ENCODE assay signal across 8 mouse cellular contexts in the genomic region with DNA sequence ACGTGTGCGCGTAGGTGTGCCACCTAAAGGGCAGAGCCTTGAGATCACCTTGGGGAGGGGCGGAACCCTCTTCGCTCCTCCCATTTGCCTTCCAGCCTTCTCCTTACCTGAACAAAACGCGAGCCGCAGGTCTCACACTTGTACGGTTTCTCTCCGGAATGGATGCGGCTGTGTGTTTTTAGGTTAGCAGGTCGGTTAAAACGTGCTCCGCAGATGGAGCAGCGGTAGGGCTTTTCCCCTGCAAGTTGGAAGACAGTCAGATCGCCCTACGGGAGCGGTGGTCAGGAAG. TPM values are rescaled to one million over a fixed set of nuclear protein-coding genes. Genes with fewer than 3 reads are reported as not detected.
DNase-seq lines count a peak whose midpoint lies in the region; ATAC-seq and TF ChIP-seq lines count a peak whose summit lies in the region.

No protein-coding gene starts in this region.

- H3K9ac ChIP-seq in hindbrain, embryonic 11.5 days (ENCODE audit: low read depth, low read length): no peak overlapping the region; the same call in 1 of the 2 replicates
- peak overlapping the region; percentile 12; the same call in 1 of the 2 replicates for H3K9ac ChIP-seq in liver, embryonic 14.5 days (replicated peaks)
- H3K9ac ChIP-seq in stomach, embryonic 16.5 days (ENCODE audit: low read length): peak overlapping the region; percentile 60

- ATAC-seq in hindbrain, embryonic 11.5 days (ENCODE audit: low FRiP score): no peak
- ATAC-seq in liver, embryonic 14.5 days (ENCODE audit: insufficient read depth): no peak
- 0 out of 2 replicates have a peak, but pooled peaks have one; percentile 9 for ATAC-seq in stomach, embryonic 16.5 days (ENCODE audit: insufficient read depth, low FRiP score)

- no peak for TF ChIP-seq POLR2A in thymus, adult 2 months (IDR thresholded peaks at IDR 0.05; ENCODE audit: control insufficient read depth, extremely low read depth, insufficient read depth, low read length, poor library complexity)

- peak overlapping the region; percentile 10 for H3K4me3 ChIP-seq in hindbrain, embryonic 11.5 days (ENCODE audit: low read depth, low read length)
- peak overlapping the region; percentile 21; a peak in 3 of 4 replicates for H3K4me3 ChIP-seq in liver, embryonic 14.5 days (ENCODE audit: insufficient read depth in 1 of 2, low read depth in 2 of 2, low read length in 2 of 2)
- peak overlapping the region; percentile 40 for H3K4me3 ChIP-seq in stomach, embryonic 16.5 days (replicated peaks; ENCODE audit: low read length)
- no peak overlapping the region for H3K4me3 ChIP-seq in thymus, adult 2 months (ENCODE audit: control insufficient read depth, insufficient read depth, low read length)

- intact Hi-C loops in left cerebral cortex, postnatal 25 days (cut with DNase I): no loop called here

- TF ChIP-seq EP300 in liver, embryonic 14.5 days (IDR thresholded peaks at IDR 0.05; ENCODE audit: low read depth): no peak

- H3K9me3 ChIP-seq in hindbrain, embryonic 11.5 days (ENCODE audit: control insufficient read depth, low read length): no peaks in the 10 kb centered on the region
- no peaks in the 10 kb centered on the region for H3K9me3 ChIP-seq in liver, embryonic 14.5 days (ENCODE audit: control insufficient read depth, low read length)
- H3K9me3 ChIP-seq in stomach, embryonic 16.5 days (replicated peaks; ENCODE audit: control insufficient read depth, low read length): no peaks in the 10 kb centered on the region

- 6% methylated on average over 18 of the region's 18 CpGs for WGBS in hindbrain, embryonic 11.5 days
- WGBS in liver, embryonic 14.5 days (ENCODE audit: insufficient replicate concordance): 31% methylated on average over 18 of the region's 18 CpGs
- 14% methylated on average over 18 of the region's 18 CpGs for WGBS in stomach, embryonic 16.5 days
- 81% methylated on average over 18 of the region's 18 CpGs for WGBS in thymus, adult 2 months

- DNase-seq in retina, postnatal 1 day: peak; percentile 12
- DNase-seq in retina, embryonic 14.5 days (ENCODE audit: low spot score): no peak
- DNase-seq in hindbrain, embryonic 11.5 days (ENCODE audit: low spot score): peak; percentile 28
- DNase-seq in liver, embryonic 14.5 days (ENCODE audit: low read depth in 3 of 3, low spot score in 3 of 3): no peak
- DNase-seq in thymus, adult 2 months: no peak
- no peak for DNase-seq in left cerebral cortex, postnatal 25 days (ENCODE audit: low spot score in 2 of 2)
- no peak for DNase-seq in MN1 (ENCODE audit: low spot score)

- 0 out of 2 replicates have a peak overlapping the region, but pooled peaks have one; percentile 9 for H3K4me2 ChIP-seq in hindbrain, embryonic 11.5 days (replicated peaks; ENCODE audit: low read depth, low read length)
- peak overlapping the region; percentile 53 for H3K4me2 ChIP-seq in liver, embryonic 14.5 days (ENCODE audit: low read depth)
- H3K4me2 ChIP-seq in stomach, embryonic 16.5 days (ENCODE audit: low read depth, low read length): peak overlapping the region; percentile 55

- no peaks in the 10 kb centered on the region for H3K36me3 ChIP-seq in hindbrain, embryonic 11.5 days (ENCODE audit: control insufficient read depth, insufficient read depth, low read length)
- no peaks in the 10 kb centered on the region for H3K36me3 ChIP-seq in liver, embryonic 14.5 days (replicated peaks; ENCODE audit: control insufficient read depth, insufficient read depth, low read depth)
- no peaks in the 10 kb centered on the region for H3K36me3 ChIP-seq in stomach, embryonic 16.5 days (ENCODE audit: control insufficient read depth, insufficient read depth, low read length)
- no peaks in the 10 kb centered on the region for H3K36me3 ChIP-seq in thymus, adult 2 months (ENCODE audit: control insufficient read depth, insufficient read depth, low read length)

- peaks cover 51% of the 10 kb centered on the region for H3K27me3 ChIP-seq in hindbrain, embryonic 11.5 days (ENCODE audit: control insufficient read depth, insufficient read depth, low read length)
- peaks cover 20% of the 10 kb centered on the region for H3K27me3 ChIP-seq in liver, embryonic 14.5 days (ENCODE audit: control insufficient read depth, insufficient read depth, low read length)
- peaks cover 19% of the 10 kb centered on the region; the same call in 1 of the 2 replicates for H3K27me3 ChIP-seq in stomach, embryonic 16.5 days (ENCODE audit: control insufficient read depth, insufficient read depth, low read length)
- H3K27me3 ChIP-seq in thymus, adult 2 months (ENCODE audit: control insufficient read depth, insufficient read depth, low read length): peaks cover 6% of the 10 kb centered on the region; the same call in 1 of the 2 replicates

- no peak overlapping the region for H3K27ac ChIP-seq in hindbrain, embryonic 11.5 days (ENCODE audit: low read depth, low read length)
- H3K27ac ChIP-seq in liver, embryonic 14.5 days: no peak overlapping the region; the same call in 1 of the 2 replicates
- H3K27ac ChIP-seq in stomach, embryonic 16.5 days (ENCODE audit: low read length): peak overlapping the region; percentile 43; the same call in 1 of the 2 replicates
- no peak overlapping the region for H3K27ac ChIP-seq in thymus, adult 2 months (ENCODE audit: control insufficient read depth, insufficient read depth, low read length)

- peaks cover 7% of the 10 kb centered on the region; the same call in 1 of the 2 replicates for H3K4me1 ChIP-seq in hindbrain, embryonic 11.5 days (replicated peaks; ENCODE audit: control insufficient read depth, insufficient read depth, low read length)
- H3K4me1 ChIP-seq in liver, embryonic 14.5 days (replicated peaks; ENCODE audit: control insufficient read depth in 2 of 2, insufficient read depth in 2 of 2, low read length in 1 of 2): peaks cover 43 to 47% of the 10 kb centered on the region in 2 experiments
- H3K4me1 ChIP-seq in stomach, embryonic 16.5 days (ENCODE audit: control insufficient read depth, insufficient read depth, low read length): peaks cover 27% of the 10 kb centered on the region
- H3K4me1 ChIP-seq in thymus, adult 2 months (replicated peaks; ENCODE audit: control insufficient read depth, insufficient read depth, low read length): peaks cover 27% of the 10 kb centered on the region

- no peak for TF ChIP-seq CTCF in liver, embryonic 14.5 days (IDR thresholded peaks at IDR 0.05; ENCODE audit: low read depth)
- no peak for TF ChIP-seq CTCF in thymus, adult 2 months (IDR thresholded peaks at IDR 0.05; ENCODE audit: borderline replicate concordance, control insufficient read depth, extremely low read depth, insufficient read depth, low read length, poor library complexity)

RNA-seq across cellular contexts. Expression of a gene that starts 3.1 kb away (rescaled TPM):
- 5.0 and 5.9 TPM in 2 replicates for polyA plus RNA-seq in hindbrain, embryonic 11.5 days (2014; fragmentation: Nextera tagmentation; extraction: Ambion mirVana)
- 1.0 TPM in 2 replicates for polyA plus RNA-seq in liver, embryonic 14.5 days (2012; rRNA removed)
- 1.0 and 2.5 TPM in 2 replicates for polyA plus RNA-seq in liver, embryonic 14.5 days (2014; fragmentation: Nextera tagmentation; extraction: Ambion mirVana)
- 12.1 and 13.9 TPM in 2 replicates for polyA plus RNA-seq in stomach, embryonic 16.5 days (2015; fragmentation: Nextera tagmentation; extraction: Ambion mirVana)
- polyA plus RNA-seq in thymus, adult 2 months (2012; rRNA removed): 0.97 and 1.6 TPM in 2 replicates
- 1 to 10 TPM; 1.7 to 2.2 TPM for total RNA-seq in left cerebral cortex, postnatal 25 days (2021)

RNA-seq across cellular contexts. Expression of a gene that starts 5.7 kb away (rescaled TPM):
- polyA plus RNA-seq in hindbrain, embryonic 11.5 days (2014; fragmentation: Nextera tagmentation; extraction: Ambion mirVana): 10.9 and 14.3 TPM in 2 replicates
- polyA plus RNA-seq in liver, embryonic 14.5 days (2012; rRNA removed): 2.9 and 3.2 TPM in 2 replicates
- polyA plus RNA-seq in liver, embryonic 14.5 days (2014; fragmentation: Nextera tagmentation; extraction: Ambion mirVana): 3.8 and 4.4 TPM in 2 replicates
- polyA plus RNA-seq in stomach, embryonic 16.5 days (2015; fragmentation: Nextera tagmentation; extraction: Ambion mirVana): 9.4 and 10.5 TPM in 2 replicates
- polyA plus RNA-seq in thymus, adult 2 months (2012; rRNA removed): 2.9 and 6.1 TPM in 2 replicates
- 1 to 10 TPM; 7.0 to 8.3 TPM for total RNA-seq in left cerebral cortex, postnatal 25 days (2021)

RNA-seq across cellular contexts. Expression of a gene that starts 11.2 kb away (rescaled TPM):
- 229 and 230 TPM in 2 replicates for polyA plus RNA-seq in hindbrain, embryonic 11.5 days (2014; fragmentation: Nextera tagmentation; extraction: Ambion mirVana)
- 53.3 and 56.1 TPM in 2 replicates for polyA plus RNA-seq in liver, embryonic 14.5 days (2012; rRNA removed)
- 78.4 and 79.8 TPM in 2 replicates for polyA plus RNA-seq in liver, embryonic 14.5 days (2014; fragmentation: Nextera tagmentation; extraction: Ambion mirVana)
- polyA plus RNA-seq in stomach, embryonic 16.5 days (2015; fragmentation: Nextera tagmentation; extraction: Ambion mirVana): 119 and 132 TPM in 2 replicates
- polyA plus RNA-seq in thymus, adult 2 months (2012; rRNA removed): 150 and 153 TPM in 2 replicates
- 10 to 100 TPM; 45.9 to 47.1 TPM for total RNA-seq in left cerebral cortex, postnatal 25 days (2021)

RNA-seq across cellular contexts. Expression of a gene that starts 13.1 kb away (rescaled TPM):
- 10.2 and 11.6 TPM in 2 replicates for polyA plus RNA-seq in hindbrain, embryonic 11.5 days (2014; fragmentation: Nextera tagmentation; extraction: Ambion mirVana)
- 4.5 and 4.8 TPM in 2 replicates for polyA plus RNA-seq in liver, embryonic 14.5 days (2012; rRNA removed)
- 4.2 and 4.4 TPM in 2 replicates for polyA plus RNA-seq in liver, embryonic 14.5 days (2014; fragmentation: Nextera tagmentation; extraction: Ambion mirVana)
- polyA plus RNA-seq in stomach, embryonic 16.5 days (2015; fragmentation: Nextera tagmentation; extraction: Ambion mirVana): 9.6 and 10.2 TPM in 2 replicates
- 11.1 and 11.6 TPM in 2 replicates for polyA plus RNA-seq in thymus, adult 2 months (2012; rRNA removed)
- total RNA-seq in left cerebral cortex, postnatal 25 days (2021): 1 to 10 TPM; 5.2 to 6.0 TPM

RNA-seq across cellular contexts. Expression of a gene that starts 13.1 kb away (rescaled TPM):
- polyA plus RNA-seq in hindbrain, embryonic 11.5 days (2014; fragmentation: Nextera tagmentation; extraction: Ambion mirVana): 146 and 147 TPM in 2 replicates
- polyA plus RNA-seq in liver, embryonic 14.5 days (2012; rRNA removed): 29.9 and 41.0 TPM in 2 replicates
- polyA plus RNA-seq in liver, embryonic 14.5 days (2014; fragmentation: Nextera tagmentation; extraction: Ambion mirVana): 124 and 143 TPM in 2 replicates
- 207 and 226 TPM in 2 replicates for polyA plus RNA-seq in stomach, embryonic 16.5 days (2015; fragmentation: Nextera tagmentation; extraction: Ambion mirVana)
- 173 and 186 TPM in 2 replicates for polyA plus RNA-seq in thymus, adult 2 months (2012; rRNA removed)
- 100 to 1,000 TPM; 261 to 273 TPM for total RNA-seq in left cerebral cortex, postnatal 25 days (2021)

Comparison
In these comparisons a context has a peak if more than half of its experiments do, and no peak if none do; other contexts are left out.
1. DNase-seq: peak in retina, postnatal 1 day (single experiment) and hindbrain, embryonic 11.5 days (single experiment); none in retina, embryonic 14.5 days (single experiment), liver, embryonic 14.5 days (0 of 3), thymus, adult 2 months (single experiment), left cerebral cortex, postnatal 25 days (0 of 2) and MN1 (single experiment).
2. Peak in every context shown above with its lines, with median percentiles within 50 percentile points of each other: H3K4me2 ChIP-seq.